Mouse (Mus musculus): Measurements from ENCODE around the gene Rnase4. TPM values are rescaled to one million over a fixed set of nuclear protein-coding genes. Genes with fewer than 3 reads are reported as not detected.

Rnase4 gene
- polyA plus RNA-seq, 1 experiment from 2014 or later = 42.2 TPM

GRCm38 (mm10) chr14:51060761-51061160 is 30.1 kb upstream of the Rnase4 start:
- 92% methylated on average over 5 of the region's 5 CpGs for WGBS
- no peak for ATAC-seq (ENCODE audit: low read depth)
- no peak overlapping the region for H3K9ac ChIP-seq (ENCODE audit: low read length)
- H3K4me3 ChIP-seq (ENCODE audit: low read length) = no peak overlapping the region
- no peaks in the 10 kb centered on the region for H3K27me3 ChIP-seq (ENCODE audit: control insufficient read depth, insufficient read depth, low read depth, low read length)
- H3K27ac ChIP-seq (ENCODE audit: low read length) = no peak overlapping the region
- no peaks in the 10 kb centered on the region for H3K36me3 ChIP-seq (ENCODE audit: control insufficient read depth, insufficient read depth, low read length)
- H3K9me3 ChIP-seq (ENCODE audit: control insufficient read depth, low read length) = no peaks in the 10 kb centered on the region
- no peak overlapping the region for H3K4me2 ChIP-seq (ENCODE audit: low read depth, low read length)
- peaks cover 2% of the 10 kb centered on the region for H3K4me1 ChIP-seq (replicated peaks; ENCODE audit: control insufficient read depth, insufficient read depth, low read length)

DNA sequence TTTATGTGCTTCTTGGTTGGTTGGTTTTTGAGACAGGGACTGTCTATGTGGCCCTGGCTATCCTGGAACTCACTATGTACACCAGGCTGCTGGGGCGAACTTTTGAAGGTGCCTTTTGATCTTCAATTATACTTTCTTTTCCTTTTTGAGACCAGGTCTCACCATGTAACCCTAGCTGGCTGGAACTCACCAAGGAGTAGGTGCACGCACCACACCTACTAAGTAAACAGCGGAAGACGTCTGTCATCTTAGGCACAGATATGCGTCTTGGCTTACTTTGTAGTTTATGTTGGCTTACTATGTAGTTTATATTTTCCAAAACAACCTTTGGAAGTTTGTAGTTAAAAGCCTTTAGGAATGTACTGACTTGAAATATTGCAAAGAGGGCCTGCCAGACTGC is 21.9 kb upstream of the Rnase4 start:
- 62% methylated on average over 5 of the region's 5 CpGs for WGBS
- no peak overlapping the region for H3K27ac ChIP-seq (ENCODE audit: low read length)
- H3K36me3 ChIP-seq (ENCODE audit: control insufficient read depth, insufficient read depth, low read length) = no peaks in the 10 kb centered on the region
- H3K4me2 ChIP-seq (ENCODE audit: low read depth, low read length) = no peak overlapping the region
- no peaks in the 10 kb centered on the region for H3K27me3 ChIP-seq (ENCODE audit: control insufficient read depth, insufficient read depth, low read depth, low read length)
- H3K9me3 ChIP-seq (ENCODE audit: control insufficient read depth, low read length) = no peaks in the 10 kb centered on the region
- no peak overlapping the region for H3K9ac ChIP-seq (ENCODE audit: low read length)
- H3K4me3 ChIP-seq (ENCODE audit: low read length) = no peak overlapping the region
- ATAC-seq (ENCODE audit: low read depth) = no peak
- peaks cover 3% of the 10 kb centered on the region for H3K4me1 ChIP-seq (replicated peaks; ENCODE audit: control insufficient read depth, insufficient read depth, low read length)

GRCm38 (mm10) chr14:51069617-51070016 is 21.3 kb upstream of the Rnase4 start:
- 79% methylated on average over 2 of the region's 2 CpGs for WGBS
- H3K36me3 ChIP-seq (ENCODE audit: control insufficient read depth, insufficient read depth, low read length) = no peaks in the 10 kb centered on the region
- H3K9ac ChIP-seq (ENCODE audit: low read length) = no peak overlapping the region
- peaks cover 3% of the 10 kb centered on the region for H3K4me1 ChIP-seq (replicated peaks; ENCODE audit: control insufficient read depth, insufficient read depth, low read length)
- H3K27me3 ChIP-seq (ENCODE audit: control insufficient read depth, insufficient read depth, low read depth, low read length) = no peaks in the 10 kb centered on the region
- H3K4me2 ChIP-seq (ENCODE audit: low read depth, low read length) = no peak overlapping the region
- no peak overlapping the region for H3K27ac ChIP-seq (ENCODE audit: low read length)
- H3K9me3 ChIP-seq (ENCODE audit: control insufficient read depth, low read length) = no peaks in the 10 kb centered on the region
- ATAC-seq (ENCODE audit: low read depth) = no peak
- H3K4me3 ChIP-seq (ENCODE audit: low read length) = no peak overlapping the region

DNA sequence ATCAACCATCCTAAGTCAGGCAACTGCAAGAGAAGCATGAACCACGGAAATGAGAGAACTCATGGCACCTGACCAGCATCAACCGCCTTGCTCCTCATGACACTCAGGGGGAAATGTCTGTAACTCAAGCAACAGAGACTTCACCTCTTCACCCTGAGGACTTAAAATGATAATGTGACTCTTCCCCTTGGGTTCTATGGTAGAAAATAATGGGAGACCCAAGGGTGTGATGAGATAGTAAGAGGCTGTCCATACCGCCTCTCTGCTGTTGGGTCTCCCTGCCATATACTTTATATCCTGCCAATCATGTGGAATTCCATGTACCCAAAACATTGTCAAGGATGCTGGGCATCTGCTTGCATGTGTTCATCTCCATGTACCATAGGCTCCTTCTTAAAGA is 16.5 kb upstream of the Rnase4 start, which contains the start of gene Olfr750:
Olfr750 (minus strand) TSS at position 101 of the 400 bp plus-strand sequence.
- H3K9ac ChIP-seq (ENCODE audit: low read length) = no peak within 1 kb of the TSS
- no peaks in the 10 kb centered on the region for H3K27me3 ChIP-seq (ENCODE audit: control insufficient read depth, insufficient read depth, low read depth, low read length)
- no peak for ATAC-seq (ENCODE audit: low read depth)
- no peaks in the 10 kb centered on the region for H3K9me3 ChIP-seq (ENCODE audit: control insufficient read depth, low read length)
- WGBS = 88% methylated on average over 3 of the region's 3 CpGs
- H3K36me3 ChIP-seq (ENCODE audit: control insufficient read depth, insufficient read depth, low read length) = no peaks in the 10 kb centered on the region
- H3K4me3 ChIP-seq (ENCODE audit: low read length) = no peak within 1 kb of the TSS
- no peaks in the 10 kb centered on the region for H3K4me1 ChIP-seq (replicated peaks; ENCODE audit: control insufficient read depth, insufficient read depth, low read length)
- H3K27ac ChIP-seq (ENCODE audit: low read length) = no peak within 1 kb of the TSS
- H3K4me2 ChIP-seq (ENCODE audit: low read depth, low read length) = no peak within 1 kb of the TSS

DNA sequence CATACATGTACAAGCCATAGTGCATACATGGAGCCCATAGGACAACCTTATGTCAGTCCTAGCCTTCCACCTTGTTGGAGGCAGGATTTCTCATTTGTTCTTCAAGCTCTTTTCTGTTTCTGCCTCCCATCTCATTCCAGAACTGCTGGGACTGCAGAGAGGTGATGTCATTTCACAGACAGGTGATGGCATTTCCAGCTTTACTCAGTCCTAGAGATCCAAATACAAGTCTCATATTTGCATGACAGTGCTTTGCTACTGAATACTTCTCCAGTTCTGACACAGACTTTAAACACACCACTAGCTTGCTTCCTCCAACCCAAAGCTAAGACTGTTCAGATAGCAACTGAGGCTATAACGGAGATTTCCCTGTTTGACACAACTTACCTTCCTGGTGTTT is 11.7 kb upstream of the Rnase4 start:
- 85% methylated on average over 1 of the region's 1 CpGs for WGBS

GRCm38 (mm10) chr14:51081035-51081434 is 9.8 kb upstream of the Rnase4 start:
- Histone ChIP-seq H3K4me1 (replicated peaks; ENCODE audit: control insufficient read depth, insufficient read depth, low read length) (peaks cover 7% of the 10 kb centered on the region; the same call in 1 of the 2 replicates), H3K4me2 (ENCODE audit: low read depth, low read length) (no peak overlapping the region), H3K9me3 (ENCODE audit: control insufficient read depth, low read length) (no peaks in the 10 kb centered on the region), H3K27me3 (ENCODE audit: control insufficient read depth, insufficient read depth, low read depth, low read length) (no peaks in the 10 kb centered on the region), H3K4me3 (ENCODE audit: low read length) (no peak overlapping the region), H3K9ac (ENCODE audit: low read length) (no peak overlapping the region), H3K27ac (ENCODE audit: low read length) (no peak overlapping the region), H3K36me3 (ENCODE audit: control insufficient read depth, insufficient read depth, low read length) (no peaks in the 10 kb centered on the region)
- WGBS = 69% methylated on average over 2 of the region's 2 CpGs
- no peak for ATAC-seq (ENCODE audit: low read depth)

More for the DNA sequence above, 11.7 kb upstream of the Rnase4 start:
- no peaks in the 10 kb centered on the region for H3K27me3 ChIP-seq (ENCODE audit: control insufficient read depth, insufficient read depth, low read depth, low read length)
- H3K4me2 ChIP-seq (ENCODE audit: low read depth, low read length) = no peak overlapping the region
- no peak overlapping the region for H3K27ac ChIP-seq (ENCODE audit: low read length)
- ATAC-seq (ENCODE audit: low read depth) = no peak
- no peak overlapping the region for H3K4me3 ChIP-seq (ENCODE audit: low read length)
- H3K9ac ChIP-seq (ENCODE audit: low read length) = no peak overlapping the region
- H3K4me1 ChIP-seq (replicated peaks; ENCODE audit: control insufficient read depth, insufficient read depth, low read length) = peaks cover 7% of the 10 kb centered on the region; the same call in 1 of the 2 replicates
- H3K36me3 ChIP-seq (ENCODE audit: control insufficient read depth, insufficient read depth, low read length) = no peaks in the 10 kb centered on the region
- no peaks in the 10 kb centered on the region for H3K9me3 ChIP-seq (ENCODE audit: control insufficient read depth, low read length)

- WGBS = 1% methylated on average over 40 of the region's 40 CpGs
- peak overlapping the region; percentile 63 for H3K4me3 ChIP-seq (ENCODE audit: low read length)
- peaks cover 7% of the 10 kb centered on the region; the same call in 1 of the 2 replicates for H3K4me1 ChIP-seq (replicated peaks; ENCODE audit: control insufficient read depth, insufficient read depth, low read length)
- no peaks in the 10 kb centered on the region for H3K9me3 ChIP-seq (ENCODE audit: control insufficient read depth, low read length)
- peak overlapping the region; percentile 71 for H3K4me2 ChIP-seq (ENCODE audit: low read depth, low read length)
- peak; percentile 72 for ATAC-seq (ENCODE audit: low read depth)
- no peaks in the 10 kb centered on the region for H3K27me3 ChIP-seq (ENCODE audit: control insufficient read depth, insufficient read depth, low read depth, low read length)
- no peak overlapping the region; the same call in 1 of the 2 replicates for H3K27ac ChIP-seq (ENCODE audit: low read length)
- no peaks in the 10 kb centered on the region for H3K36me3 ChIP-seq (ENCODE audit: control insufficient read depth, insufficient read depth, low read length)
- H3K9ac ChIP-seq (ENCODE audit: low read length) = peak overlapping the region; percentile 63
Measured at GRCm38 (mm10) chr14:51082599-51083581, 8.0 kb upstream of the Rnase4 start.

- Histone ChIP-seq H3K9ac (ENCODE audit: low read length) (no peak overlapping the region; the same call in 1 of the 2 replicates), H3K27ac (ENCODE audit: low read length) (no peak overlapping the region), H3K4me2 (ENCODE audit: low read depth, low read length) (peak overlapping the region; percentile 71), H3K9me3 (ENCODE audit: control insufficient read depth, low read length) (no peaks in the 10 kb centered on the region), H3K36me3 (ENCODE audit: control insufficient read depth, insufficient read depth, low read length) (no peaks in the 10 kb centered on the region), H3K4me3 (ENCODE audit: low read length) (peak overlapping the region; percentile 63), H3K27me3 (ENCODE audit: control insufficient read depth, insufficient read depth, low read depth, low read length) (no peaks in the 10 kb centered on the region), H3K4me1 (replicated peaks; ENCODE audit: control insufficient read depth, insufficient read depth, low read length) (peaks cover 11% of the 10 kb centered on the region; the same call in 1 of the 2 replicates)
- ATAC-seq (ENCODE audit: low read depth) = no peak
- 10% methylated on average over 7 of the region's 7 CpGs for WGBS
Measured at GRCm38 (mm10) chr14:51083805-51084204, 7.1 kb upstream of the Rnase4 start.

GRCm38 (mm10) chr14:51085086-51085485 is 5.8 kb upstream of the Rnase4 start:
- WGBS = 77% methylated on average over 2 of the region's 2 CpGs
- Histone ChIP-seq H3K4me2 (ENCODE audit: low read depth, low read length) (no peak overlapping the region), H3K4me1 (replicated peaks; ENCODE audit: control insufficient read depth, insufficient read depth, low read length) (peaks cover 11% of the 10 kb centered on the region; the same call in 1 of the 2 replicates), H3K27ac (ENCODE audit: low read length) (no peak overlapping the region), H3K4me3 (ENCODE audit: low read length) (no peak overlapping the region), H3K36me3 (ENCODE audit: control insufficient read depth, insufficient read depth, low read length) (no peaks in the 10 kb centered on the region), H3K9ac (ENCODE audit: low read length) (no peak overlapping the region), H3K9me3 (ENCODE audit: control insufficient read depth, low read length) (no peaks in the 10 kb centered on the region), H3K27me3 (ENCODE audit: control insufficient read depth, insufficient read depth, low read depth, low read length) (no peaks in the 10 kb centered on the region)
- ATAC-seq (ENCODE audit: low read depth) = no peak
